Comparison of ENCODE assay signal across 9 mouse cellular contexts in genomic region chr7:135485796-135486410, GRCm38 (mm10). TPM values are rescaled to one million over a fixed set of nuclear protein-coding genes. Genes with fewer than 3 reads are reported as not detected.
A peak's percentile ranks its signal among the peaks of the same experiment; 100 is the strongest.
DNase-seq lines count a peak whose midpoint lies in the region; ATAC-seq and TF ChIP-seq lines count a peak whose summit lies in the region.
"Had no signal": no experiment of that assay in that cellular context is flagged by ENCODE, and none has a peak within 500 bp of the region (broad histone marks: within the 10 kb centered on the region; RNA-seq: fewer than 3 reads in every experiment).

No protein-coding gene starts in this region.

- TF ChIP-seq CTCF in lung, embryonic 14.5 days (IDR thresholded peaks at IDR 0.05; ENCODE audit: low read depth), result peak; percentile 61
- TF ChIP-seq CTCF in lung, adult 2 months (IDR thresholded peaks at IDR 0.05; ENCODE audit: insufficient read depth, low read length), result no peak

- H3K27me3 ChIP-seq in lung, embryonic 14.5 days (ENCODE audit: insufficient read depth, low read length), result no peaks in the 10 kb centered on the region
- 0 out of 2 replicates have a peak, but pooled peaks cover 2% of the 10 kb centered on the region for H3K27me3 ChIP-seq in forebrain, embryonic 11.5 days (ENCODE audit: control insufficient read depth, insufficient read depth, low read length)
- H3K27me3 ChIP-seq in midbrain, embryonic 13.5 days, result peaks cover 55% of the 10 kb centered on the region

- H3K9ac ChIP-seq in lung, embryonic 14.5 days, result no peak overlapping the region; the same call in 1 of the 2 replicates
- H3K9ac ChIP-seq in forebrain, embryonic 11.5 days (ENCODE audit: low read length), result no peak overlapping the region
- no peak overlapping the region for H3K9ac ChIP-seq in midbrain, embryonic 13.5 days (replicated peaks)
- H3K9ac ChIP-seq: limb, embryonic 15.5 days had no signal

- TF ChIP-seq POLR2A in lung, adult 2 months (IDR thresholded peaks at IDR 0.05; ENCODE audit: borderline replicate concordance, extremely low read depth, low read depth, low read length), result no peak

- peak; percentile 63 for DNase-seq in lung, embryonic 14.5 days
- DNase-seq in lung, adult 2 months, result no peak
- peak; percentile 71 for DNase-seq in cerebellum, adult 11 months
- DNase-seq in forebrain, embryonic 11.5 days (ENCODE audit: low spot score), result peak; percentile 80
- DNase-seq in layer of hippocampus, adult 9-11 months, result peak; percentile 88
- DNase-seq in urinary bladder, adult 18-20 months (ENCODE audit: low spot score in 2 of 2), result no peak
- DNase-seq in gastrocnemius, adult 8-10 months (ENCODE audit: low spot score in 2 of 2), result no peak

- H3K4me3 ChIP-seq in lung, embryonic 14.5 days (ENCODE audit: low read depth, low read length), result no peak overlapping the region
- H3K4me3 ChIP-seq in lung, adult 2 months (replicated peaks; ENCODE audit: extremely low read depth, low read depth, low read length), result no peak overlapping the region
- H3K4me3 ChIP-seq in forebrain, embryonic 11.5 days (ENCODE audit: low read depth, low read length), result no peak overlapping the region
- H3K4me3 ChIP-seq in midbrain, embryonic 13.5 days (replicated peaks), result no peak overlapping the region
- H3K4me3 ChIP-seq: limb, embryonic 15.5 days had no signal

- H3K36me3 ChIP-seq in lung, embryonic 14.5 days (ENCODE audit: insufficient read depth), result no peaks in the 10 kb centered on the region
- no peaks in the 10 kb centered on the region for H3K36me3 ChIP-seq in forebrain, embryonic 11.5 days (ENCODE audit: control insufficient read depth, insufficient read depth, low read length)
- H3K36me3 ChIP-seq in midbrain, embryonic 13.5 days, result no peaks in the 10 kb centered on the region
- H3K36me3 ChIP-seq: limb, embryonic 15.5 days had no signal

- 0 out of 2 replicates have a peak, but pooled peaks have one; percentile 29 for ATAC-seq in lung, embryonic 14.5 days (ENCODE audit: insufficient read depth)
- peak; percentile 87 for ATAC-seq in forebrain, embryonic 11.5 days (replicated peaks; ENCODE audit: low FRiP score)
- ATAC-seq in midbrain, embryonic 13.5 days, result peak; percentile 93

- 33% methylated on average over 12 of the region's 12 CpGs for WGBS in lung, embryonic 14.5 days
- WGBS in lung, adult 2 months, result 37% methylated on average over 12 of the region's 12 CpGs
- WGBS in forebrain, embryonic 11.5 days, result 10% methylated on average over 12 of the region's 12 CpGs
- WGBS in midbrain, embryonic 13.5 days, result 8% methylated on average over 12 of the region's 12 CpGs

- H3K9me3 ChIP-seq in lung, embryonic 14.5 days (ENCODE audit: low read depth, low read length), result no peaks in the 10 kb centered on the region
- no peaks in the 10 kb centered on the region for H3K9me3 ChIP-seq in forebrain, embryonic 11.5 days (ENCODE audit: control insufficient read depth, low read length)
- no peaks in the 10 kb centered on the region for H3K9me3 ChIP-seq in midbrain, embryonic 13.5 days
- H3K9me3 ChIP-seq: limb, embryonic 15.5 days had no signal

- no peaks in the 10 kb centered on the region for H3K4me1 ChIP-seq in lung, embryonic 14.5 days (ENCODE audit: insufficient read depth)
- H3K4me1 ChIP-seq in lung, adult 2 months (ENCODE audit: control insufficient read depth, insufficient read depth, low read length), result no peaks in the 10 kb centered on the region
- peaks cover 4% of the 10 kb centered on the region for H3K4me1 ChIP-seq in forebrain, embryonic 11.5 days (replicated peaks; ENCODE audit: control insufficient read depth, insufficient read depth, low read length)
- H3K4me1 ChIP-seq in midbrain, embryonic 13.5 days (replicated peaks), result peaks cover 30% of the 10 kb centered on the region

- H3K4me2 ChIP-seq in lung, embryonic 14.5 days, result no peak overlapping the region
- H3K4me2 ChIP-seq in forebrain, embryonic 11.5 days (ENCODE audit: low read depth, low read length, severe bottlenecking), result no peak overlapping the region
- H3K4me2 ChIP-seq in midbrain, embryonic 13.5 days (replicated peaks), result peak overlapping the region; percentile 9; the same call in 1 of the 2 replicates
- H3K4me2 ChIP-seq: limb, embryonic 15.5 days had no signal

- no peak overlapping the region for H3K27ac ChIP-seq in lung, embryonic 14.5 days (ENCODE audit: low read depth)
- no peak overlapping the region for H3K27ac ChIP-seq in forebrain, embryonic 11.5 days (ENCODE audit: low read depth, low read length)
- peak overlapping the region; percentile 19; the same call in 1 of the 2 replicates for H3K27ac ChIP-seq in midbrain, embryonic 13.5 days
- H3K27ac ChIP-seq: limb, embryonic 15.5 days had no signal

RNA-seq across cellular contexts. Expression of gene Clrn3, which starts 42.6 kb away (rescaled TPM):
- not detected in 2 replicates for polyA plus RNA-seq in lung, embryonic 14.5 days (2014; fragmentation: Nextera tagmentation; extraction: Ambion mirVana)
- polyA plus RNA-seq in lung, adult 2 months (2012; rRNA removed), result 0.12 TPM in 1 of 2 replicates, not detected in the other
- polyA plus RNA-seq in forebrain, embryonic 11.5 days (2014; fragmentation: Nextera tagmentation; extraction: Ambion mirVana), result not detected in 2 replicates
- not detected in 2 replicates for polyA plus RNA-seq in midbrain, embryonic 13.5 days (2015; fragmentation: Nextera tagmentation; extraction: Ambion mirVana)
- total RNA-seq in gastrocnemius, adult 8-10 months (2022), result not detected
- polyA plus RNA-seq: limb, embryonic 15.5 days had no signal

RNA-seq across cellular contexts. Expression of gene Ptpre, which starts 51.4 kb away (rescaled TPM):
- polyA plus RNA-seq in lung, embryonic 14.5 days (2014; fragmentation: Nextera tagmentation; extraction: Ambion mirVana), result 2.3 and 2.5 TPM in 2 replicates
- polyA plus RNA-seq in lung, adult 2 months (2012; rRNA removed), result 17.1 and 21.4 TPM in 2 replicates
- 0.77 and 0.85 TPM in 2 replicates for polyA plus RNA-seq in forebrain, embryonic 11.5 days (2014; fragmentation: Nextera tagmentation; extraction: Ambion mirVana)
- 3.7 and 4.4 TPM in 2 replicates for polyA plus RNA-seq in midbrain, embryonic 13.5 days (2015; fragmentation: Nextera tagmentation; extraction: Ambion mirVana)
- total RNA-seq in gastrocnemius, adult 8-10 months (2022), result 1 to 10 TPM in 2 of 4 experiments, under 1 TPM in 2; 0.87 to 1.3 (median 1.0) TPM

Comparison
In these comparisons a context has a peak if more than half of its experiments do, and no peak if none do; other contexts are left out.
1. DNase-seq: peak in lung, embryonic 14.5 days (single experiment), cerebellum, adult 11 months (single experiment), forebrain, embryonic 11.5 days (single experiment) and layer of hippocampus, adult 9-11 months (single experiment); none in lung, adult 2 months (single experiment), urinary bladder, adult 18-20 months (0 of 2) and gastrocnemius, adult 8-10 months (0 of 2).
2. ATAC-seq: peak in every context shown above with its lines; median percentile 93 in midbrain, embryonic 13.5 days; 87 in forebrain, embryonic 11.5 days; 29 in lung, embryonic 14.5 days.